In genomic region chr10:79748496-79748895, GRCm38 (mm10) we compare ENCODE assay signal across 24 mouse cellular contexts. TPM values are rescaled to one million over a fixed set of nuclear protein-coding genes. Genes with fewer than 3 reads are reported as not detected.
"Had no signal": no experiment of that assay in that cellular context is flagged by ENCODE, and none has a peak within 500 bp of the region (broad histone marks: within the 10 kb centered on the region; RNA-seq: fewer than 3 reads in every experiment).

No protein-coding gene starts in this region.

- H3K4me2 ChIP-seq: heart, embryonic 11.5 days; heart, embryonic 13.5 days; heart, embryonic 15.5 days; hindbrain, embryonic 13.5 days; hindbrain, embryonic 15.5 days; limb, embryonic 13.5 days; limb, embryonic 15.5 days had no signal

- H3K9ac ChIP-seq: heart, embryonic 13.5 days; heart, embryonic 15.5 days; hindbrain, embryonic 13.5 days; hindbrain, embryonic 15.5 days; limb, embryonic 13.5 days; limb, embryonic 15.5 days had no signal

- H3K27ac ChIP-seq: heart, adult 2 months; heart, embryonic 13.5 days; heart, embryonic 15.5 days; hindbrain, embryonic 13.5 days; hindbrain, embryonic 15.5 days; hindbrain, postnatal 0 days; layer of hippocampus, adult 2 months; left cerebral cortex, adult 2 months; limb, embryonic 13.5 days; limb, embryonic 15.5 days had no signal

- DNase-seq: gastrocnemius, postnatal 14 days; gastrocnemius, postnatal 36 days; heart, adult 11 months; heart, adult 2 months; heart, postnatal 14 days; heart, postnatal 36 days; kidney, adult 18-20 months; kidney, adult 8-10 months; kidney, postnatal 10 days; kidney, postnatal 4 days had no signal

- ATAC-seq: hindbrain, postnatal 0 days; intestine, embryonic 16.5 days had no signal

- H3K27me3 ChIP-seq: heart, embryonic 13.5 days; heart, embryonic 15.5 days; hindbrain, embryonic 15.5 days; limb, embryonic 13.5 days; limb, embryonic 15.5 days had no signal

- H3K9me3 ChIP-seq: heart, embryonic 13.5 days; heart, embryonic 15.5 days; hindbrain, embryonic 13.5 days; hindbrain, embryonic 15.5 days; limb, embryonic 13.5 days; limb, embryonic 15.5 days had no signal

- H3K4me3 ChIP-seq: heart, adult 2 months; heart, embryonic 13.5 days; heart, embryonic 15.5 days; hindbrain, embryonic 13.5 days; hindbrain, embryonic 15.5 days; layer of hippocampus, adult 2 months; left cerebral cortex, adult 2 months; limb, embryonic 13.5 days; limb, embryonic 15.5 days had no signal

RNA-seq across cellular contexts. Expression of gene Fgf22, which starts 6.4 kb away (rescaled TPM):
- polyA plus RNA-seq: gonadal fat pad, adult 2 months; heart, adult 2 months; heart, embryonic 13.5 days; intestine, embryonic 16.5 days; liver, adult 2 months had no signal

RNA-seq across cellular contexts. Expression of gene Hcn2, which starts 32.1 kb away (rescaled TPM):
- polyA plus RNA-seq: intestine, embryonic 16.5 days; limb, embryonic 11.5 days; limb, embryonic 13.5 days had no signal
